Mouse (Mus musculus) intestine, postnatal 0 days (tissue): ENCODE measurements at regions not wholly inside any gene's neighbourhood (a gene's known extent, or its start where the extent isn't known, plus 50 kb on each side); places are given as distances from the start of the nearest gene placed in this dataset.

Experiments used
- ATAC-seq: fragments of 200-750 bp; cut with Nextera tagmentation; 2 replicates; pipeline ENCODE4 v1.8.0; 2017; ENCODE audit warnings: mild to moderate bottlenecking, moderate TSS enrichment, moderate library complexity
- H3K27ac ChIP-seq: fragments of 300-500 bp; sonication (generic); 2 replicates; pipeline ENCODE4 v1.5.1; 2014; ENCODE audit warnings: mild to moderate bottlenecking, low read depth, low read length, moderate library complexity
- H3K27me3 ChIP-seq: fragments of 300-500 bp; sonication (generic); replicated peaks from 2 replicates; pipeline ENCODE4 v1.6.1; 2014; ENCODE audit warnings: low read length, mixed read lengths; ENCODE audit not compliant: control insufficient read depth, insufficient read depth
- H3K36me3 ChIP-seq: fragments of 300-500 bp; sonication (generic); 2 replicates; pipeline ENCODE4 v1.6.1; 2014; ENCODE audit warnings: mild to moderate bottlenecking, moderate library complexity; ENCODE audit not compliant: control insufficient read depth, insufficient read depth
- H3K4me1 ChIP-seq: fragments of 300-500 bp; sonication (generic); replicated peaks from 2 replicates; pipeline ENCODE4 v1.6.1; 2014; ENCODE audit warnings: antibody characterized with exemption, low read length, mixed read lengths; ENCODE audit not compliant: control insufficient read depth, insufficient read depth
- H3K4me2 ChIP-seq: fragments of 300-500 bp; sonication (generic); replicated peaks from 2 replicates; pipeline ENCODE4 v1.6.1; 2014; ENCODE audit warnings: low read depth, mild to moderate bottlenecking, moderate library complexity
- H3K4me3 ChIP-seq: fragments of 300-500 bp; sonication (generic); 2 replicates; pipeline ENCODE4 v1.5.1; 2014; ENCODE audit warnings: low read depth, low read length
- H3K9ac ChIP-seq: fragments of 300-500 bp; sonication (generic); 2 replicates; pipeline ENCODE4 v1.6.1; 2014; ENCODE audit warnings: mild to moderate bottlenecking, low read depth, low read length
- H3K9me3 ChIP-seq: fragments of 300-500 bp; sonication (generic); 2 replicates; pipeline ENCODE4 v1.6.1; 2016; ENCODE audit warnings: mixed run types; ENCODE audit not compliant: control insufficient read depth
- CTCF ChIP-seq: sonication (generic); IDR thresholded peaks from 2 replicates; pipeline ENCODE4 v1.5.1; 2016; ENCODE audit warnings: low read depth, mild to moderate bottlenecking, control low read depth, antibody characterized with exemption, moderate library complexity
- WGBS: fragments of 180-500 bp; shearing (Covaris S2); extraction: QIAGEN DNeasy Blood & Tissue Kit; methylation state at CpG from one replicate; pipeline ENCODE4 v1.1.7; 2014; 5-methylcytosine and 5-hydroxymethylcytosine counted together

GRCm38 (mm10) chr12:33675508-33675907, 246.1 kb downstream of the Twistnb start:
- no peaks in the 10 kb centered on the region for H3K4me1 ChIP-seq
- no peak overlapping the region for H3K9ac ChIP-seq
- H3K36me3 ChIP-seq = no peaks in the 10 kb centered on the region
- no peak overlapping the region for H3K4me3 ChIP-seq
- H3K4me2 ChIP-seq = no peak overlapping the region
- no peaks in the 10 kb centered on the region for H3K9me3 ChIP-seq
- 83% methylated on average over 6 of the region's 6 CpGs for WGBS
- TF ChIP-seq CTCF = no peak
- H3K27me3 ChIP-seq = no peaks in the 10 kb centered on the region
- no peak overlapping the region for H3K27ac ChIP-seq
- no peak for ATAC-seq

GRCm38 (mm10) chr12:33692870-33693269, 235.4 kb upstream of the Ferd3l start:
- TF ChIP-seq CTCF = no peak
- H3K27ac ChIP-seq = no peak overlapping the region
- H3K4me2 ChIP-seq = no peak overlapping the region
- no peaks in the 10 kb centered on the region for H3K27me3 ChIP-seq
- H3K9ac ChIP-seq = no peak overlapping the region
- H3K9me3 ChIP-seq = no peaks in the 10 kb centered on the region
- H3K4me3 ChIP-seq = no peak overlapping the region
- WGBS = 78% methylated on average over 3 of the region's 3 CpGs
- ATAC-seq = no peak
- H3K4me1 ChIP-seq = no peaks in the 10 kb centered on the region
- no peaks in the 10 kb centered on the region for H3K36me3 ChIP-seq

GRCm38 (mm10) chr12:33714392-33714791, 213.8 kb upstream of the Ferd3l start:
- Histone ChIP-seq H3K27me3 (no peaks in the 10 kb centered on the region), H3K36me3 (no peaks in the 10 kb centered on the region), H3K4me1 (no peaks in the 10 kb centered on the region), H3K9ac (no peak overlapping the region), H3K4me3 (no peak overlapping the region), H3K27ac (no peak overlapping the region), H3K4me2 (no peak overlapping the region), H3K9me3 (no peaks in the 10 kb centered on the region)
- TF ChIP-seq CTCF = no peak
- WGBS = 56% methylated on average over 3 of the region's 3 CpGs
- ATAC-seq = no peak

- 62% methylated on average over 2 of the region's 2 CpGs for WGBS
- Histone ChIP-seq H3K4me3 (no peak overlapping the region), H3K4me1 (no peaks in the 10 kb centered on the region), H3K27ac (no peak overlapping the region), H3K9ac (no peak overlapping the region), H3K27me3 (no peaks in the 10 kb centered on the region), H3K9me3 (no peaks in the 10 kb centered on the region), H3K36me3 (no peaks in the 10 kb centered on the region), H3K4me2 (no peak overlapping the region)
- ATAC-seq = no peak
- no peak for TF ChIP-seq CTCF
Measured at GRCm38 (mm10) chr12:33715997-33716396, 212.2 kb upstream of the Ferd3l start.

DNA sequence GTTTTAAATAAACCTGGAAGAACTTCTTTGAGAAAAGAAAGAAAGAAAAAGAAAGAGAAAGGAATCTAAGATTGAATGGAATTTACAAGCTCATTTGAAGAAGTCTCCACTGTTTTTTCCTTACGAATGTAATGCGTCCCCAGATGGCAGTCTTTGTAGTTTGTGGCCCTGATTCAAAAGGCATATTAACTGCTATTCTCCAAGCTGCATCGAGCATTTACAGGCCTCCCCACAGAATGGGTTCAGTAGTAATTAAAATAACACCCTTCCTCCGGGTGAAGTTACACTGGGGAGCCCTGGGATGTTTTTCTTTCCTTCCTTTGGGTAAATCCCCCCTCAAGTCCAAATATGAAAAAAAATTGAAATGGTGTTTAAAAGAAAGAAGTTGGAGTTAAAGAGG, 211.2 kb upstream of the Ferd3l start:
- ATAC-seq = no peak
- Histone ChIP-seq H3K9me3 (no peaks in the 10 kb centered on the region), H3K36me3 (no peaks in the 10 kb centered on the region), H3K4me2 (no peak overlapping the region), H3K27me3 (no peaks in the 10 kb centered on the region), H3K4me1 (no peaks in the 10 kb centered on the region), H3K9ac (no peak overlapping the region), H3K27ac (no peak overlapping the region), H3K4me3 (no peak overlapping the region)
- TF ChIP-seq CTCF = no peak
- 58% methylated on average over 4 of the region's 4 CpGs for WGBS

DNA sequence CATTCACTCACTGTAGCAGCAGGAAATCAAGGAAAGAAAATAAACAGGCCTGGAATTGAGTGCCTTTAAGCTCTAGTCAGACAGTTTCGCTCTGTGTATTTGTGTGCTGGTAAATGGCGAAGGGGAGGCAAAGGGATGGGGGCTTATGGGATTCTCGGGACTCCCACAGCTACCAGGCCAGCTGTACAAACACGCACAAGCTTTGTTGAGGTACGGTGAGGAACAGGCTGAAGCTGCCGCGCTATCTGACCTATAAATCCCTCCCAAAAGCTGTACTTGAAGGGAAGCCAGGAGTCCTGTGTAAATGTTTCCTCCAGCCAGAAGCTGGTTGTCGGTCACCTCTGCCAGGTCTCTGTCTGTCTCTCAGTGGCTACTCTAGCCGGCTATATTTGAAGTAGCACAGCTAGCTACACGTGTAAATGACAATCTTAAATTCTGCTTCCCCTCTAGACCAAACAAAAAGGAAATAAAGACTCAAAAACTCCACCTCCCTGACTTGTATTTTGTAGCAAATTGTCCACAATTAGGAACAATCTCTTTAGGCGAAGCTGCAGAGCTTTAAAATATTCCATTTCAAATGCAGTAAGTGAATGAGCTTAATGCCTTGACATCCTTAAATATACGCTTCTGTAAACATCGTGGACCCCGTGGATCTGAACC, 210.5 kb upstream of the Ferd3l start:
- no peak overlapping the region; the same call in 1 of the 2 replicates for H3K27ac ChIP-seq
- no peaks in the 10 kb centered on the region for H3K36me3 ChIP-seq
- H3K4me1 ChIP-seq = no peaks in the 10 kb centered on the region
- no peak overlapping the region for H3K4me3 ChIP-seq
- no peaks in the 10 kb centered on the region for H3K27me3 ChIP-seq
- H3K9me3 ChIP-seq = no peaks in the 10 kb centered on the region
- H3K4me2 ChIP-seq = no peak overlapping the region; the same call in 1 of the 2 replicates
- WGBS = 15% methylated on average over 14 of the region's 14 CpGs
- no peak overlapping the region for H3K9ac ChIP-seq
- no peak for ATAC-seq
- no peak for TF ChIP-seq CTCF

GRCm38 (mm10) chr12:33719063-33719462, 209.2 kb upstream of the Ferd3l start:
- TF ChIP-seq CTCF = no peak
- Histone ChIP-seq H3K27me3 (no peaks in the 10 kb centered on the region), H3K9ac (no peak overlapping the region), H3K9me3 (no peaks in the 10 kb centered on the region), H3K36me3 (no peaks in the 10 kb centered on the region), H3K4me1 (no peaks in the 10 kb centered on the region), H3K4me2 (no peak overlapping the region; the same call in 1 of the 2 replicates), H3K27ac (no peak overlapping the region), H3K4me3 (no peak overlapping the region)
- 45% methylated on average over 7 of the region's 7 CpGs for WGBS
- no peak for ATAC-seq
